25 mouse cellular contexts compared by ENCODE assay signal in genomic region chr9:49695371-49695770, GRCm38 (mm10).
DNase-seq lines count a peak whose midpoint lies in the region; ATAC-seq and TF ChIP-seq lines count a peak whose summit lies in the region.
"Had no signal": no experiment of that assay in that cellular context is flagged by ENCODE, and none has a peak within 500 bp of the region (broad histone marks: within the 10 kb centered on the region; RNA-seq: fewer than 3 reads in every experiment).

No protein-coding gene starts in this region.

- no peaks in the 10 kb centered on the region for H3K9me3 ChIP-seq in lung, embryonic 14.5 days (ENCODE audit: low read depth, low read length)
- no peaks in the 10 kb centered on the region for H3K9me3 ChIP-seq in midbrain, embryonic 16.5 days (replicated peaks; ENCODE audit: control insufficient read depth, low read length, poor library complexity, severe bottlenecking)
- H3K9me3 ChIP-seq: embryonic facial prominence, embryonic 12.5 days; forebrain, embryonic 12.5 days; hindbrain, embryonic 10.5 days; limb, embryonic 13.5 days; liver, embryonic 13.5 days; lung, embryonic 15.5 days had no signal

- TF ChIP-seq POLR2A in lung, adult 2 months (IDR thresholded peaks at IDR 0.05; ENCODE audit: borderline replicate concordance, extremely low read depth, low read depth, low read length), result no peak

- no peak overlapping the region for H3K4me3 ChIP-seq in lung, embryonic 14.5 days (ENCODE audit: low read depth, low read length)
- no peak overlapping the region for H3K4me3 ChIP-seq in lung, adult 2 months (replicated peaks; ENCODE audit: extremely low read depth, low read depth, low read length)
- no peak overlapping the region for H3K4me3 ChIP-seq in midbrain, embryonic 16.5 days (ENCODE audit: low read depth, low read length)
- H3K4me3 ChIP-seq: embryonic facial prominence, embryonic 12.5 days; forebrain, embryonic 12.5 days; hindbrain, embryonic 10.5 days; limb, embryonic 13.5 days; liver, embryonic 13.5 days; lung, embryonic 15.5 days had no signal

- no peak overlapping the region for H3K4me2 ChIP-seq in lung, embryonic 14.5 days
- no peak overlapping the region for H3K4me2 ChIP-seq in midbrain, embryonic 16.5 days (ENCODE audit: low read length)
- H3K4me2 ChIP-seq: embryonic facial prominence, embryonic 12.5 days; forebrain, embryonic 12.5 days; heart, embryonic 11.5 days; limb, embryonic 13.5 days; liver, embryonic 13.5 days; lung, embryonic 15.5 days had no signal

- no peaks in the 10 kb centered on the region for H3K36me3 ChIP-seq in lung, embryonic 14.5 days (ENCODE audit: insufficient read depth)
- H3K36me3 ChIP-seq in midbrain, embryonic 16.5 days (ENCODE audit: control insufficient read depth, insufficient read depth, low read length), result no peaks in the 10 kb centered on the region
- H3K36me3 ChIP-seq: embryonic facial prominence, embryonic 12.5 days; forebrain, embryonic 12.5 days; hindbrain, embryonic 10.5 days; limb, embryonic 13.5 days; liver, embryonic 13.5 days; lung, embryonic 15.5 days had no signal

- H3K27me3 ChIP-seq in lung, embryonic 14.5 days (ENCODE audit: insufficient read depth, low read length), result no peaks in the 10 kb centered on the region
- no peaks in the 10 kb centered on the region for H3K27me3 ChIP-seq in midbrain, embryonic 16.5 days (ENCODE audit: control insufficient read depth, insufficient read depth, low read depth, low read length)
- H3K27me3 ChIP-seq: embryonic facial prominence, embryonic 12.5 days; forebrain, embryonic 12.5 days; limb, embryonic 13.5 days; liver, embryonic 13.5 days; lung, embryonic 15.5 days had no signal

- H3K9ac ChIP-seq in lung, embryonic 14.5 days, result no peak overlapping the region
- H3K9ac ChIP-seq in midbrain, embryonic 16.5 days (ENCODE audit: low read depth, low read length), result no peak overlapping the region
- H3K9ac ChIP-seq: embryonic facial prominence, embryonic 12.5 days; forebrain, embryonic 12.5 days; limb, embryonic 13.5 days; liver, embryonic 13.5 days; lung, embryonic 15.5 days had no signal

- no peak for ATAC-seq in lung, embryonic 14.5 days (ENCODE audit: insufficient read depth)
- ATAC-seq in midbrain, embryonic 16.5 days, result no peak
- ATAC-seq: CD4-positive, CD25-positive, alpha-beta regulatory T cell, adult 4 months; inflammation-experienced regulatory T-cells, adult 6 months had no signal

- DNase-seq in heart, adult 11 months, result peak; percentile 52
- DNase-seq in heart, postnatal 4 days, result no peak
- DNase-seq in lung, embryonic 14.5 days, result peak; percentile 7
- no peak for DNase-seq in lung, adult 2 months
- DNase-seq in brain, adult 2 months (ENCODE audit: low read depth, low spot score), result peak; percentile 57
- DNase-seq in kidney, postnatal 14 days, result no peak
- DNase-seq: cerebellum, adult 18-20 months; cerebellum, postnatal 14 days; gastrocnemius, postnatal 10 days; kidney, adult 18-20 months; kidney, postnatal 10 days; layer of hippocampus, postnatal 36 days; liver, embryonic 13.5 days; lung, postnatal 36 days; thymus, adult 2 months; thymus, postnatal 4 days had no signal

- TF ChIP-seq CTCF in lung, embryonic 14.5 days (IDR thresholded peaks at IDR 0.05; ENCODE audit: low read depth), result no peak
- TF ChIP-seq CTCF in lung, adult 2 months (IDR thresholded peaks at IDR 0.05; ENCODE audit: insufficient read depth, low read length), result no peak

- 76% methylated on average over 7 of the region's 7 CpGs for WGBS in lung, embryonic 14.5 days
- 76% methylated on average over 7 of the region's 7 CpGs for WGBS in lung, adult 2 months
- WGBS in midbrain, embryonic 16.5 days, result 76% methylated on average over 7 of the region's 7 CpGs

- H3K4me1 ChIP-seq in lung, embryonic 14.5 days (ENCODE audit: insufficient read depth), result no peaks in the 10 kb centered on the region
- H3K4me1 ChIP-seq in lung, adult 2 months (ENCODE audit: control insufficient read depth, insufficient read depth, low read length), result no peaks in the 10 kb centered on the region
- peaks cover 19% of the 10 kb centered on the region for H3K4me1 ChIP-seq in midbrain, embryonic 16.5 days (ENCODE audit: control insufficient read depth, insufficient read depth, low read length)
- H3K4me1 ChIP-seq: embryonic facial prominence, embryonic 12.5 days; limb, embryonic 13.5 days; liver, embryonic 13.5 days; lung, embryonic 15.5 days had no signal

- H3K27ac ChIP-seq in lung, embryonic 14.5 days (ENCODE audit: low read depth), result no peak overlapping the region
- peak overlapping the region; percentile 36; the same call in 1 of the 2 replicates for H3K27ac ChIP-seq in midbrain, embryonic 16.5 days (ENCODE audit: low read length)
- H3K27ac ChIP-seq: embryonic facial prominence, embryonic 12.5 days; forebrain, embryonic 12.5 days; hindbrain, embryonic 10.5 days; limb, embryonic 13.5 days; liver, embryonic 13.5 days; lung, embryonic 15.5 days had no signal

Comparison
In these comparisons a context has a peak if more than half of its experiments do, and no peak if none do; other contexts are left out.
1. DNase-seq: peak in heart, adult 11 months (single experiment), lung, embryonic 14.5 days (single experiment) and brain, adult 2 months (single experiment); none in heart, postnatal 4 days (single experiment), lung, adult 2 months (single experiment) and kidney, postnatal 14 days (single experiment).